Mouse (Mus musculus) urinary bladder, postnatal 25 days (tissue): ENCODE data around the gene Alb.

Experiments
- DNase-seq: peaks from one replicate; pipeline ENCODE4 v3.0.0; 2022; ENCODE audit warnings: low spot score

The Alb gene

DNA sequence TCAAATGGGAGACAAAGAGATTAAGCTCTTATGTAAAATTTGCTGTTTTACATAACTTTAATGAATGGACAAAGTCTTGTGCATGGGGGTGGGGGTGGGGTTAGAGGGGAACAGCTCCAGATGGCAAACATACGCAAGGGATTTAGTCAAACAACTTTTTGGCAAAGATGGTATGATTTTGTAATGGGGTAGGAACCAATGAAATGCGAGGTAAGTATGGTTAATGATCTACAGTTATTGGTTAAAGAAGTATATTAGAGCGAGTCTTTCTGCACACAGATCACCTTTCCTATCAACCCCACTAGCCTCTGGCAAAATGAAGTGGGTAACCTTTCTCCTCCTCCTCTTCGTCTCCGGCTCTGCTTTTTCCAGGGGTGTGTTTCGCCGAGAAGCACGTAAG, at the start of gene Alb:
Gene Alb (plus strand): TSS at position 279 of the 400 bp plus-strand sequence.
- DNase-seq: no peak

DNA sequence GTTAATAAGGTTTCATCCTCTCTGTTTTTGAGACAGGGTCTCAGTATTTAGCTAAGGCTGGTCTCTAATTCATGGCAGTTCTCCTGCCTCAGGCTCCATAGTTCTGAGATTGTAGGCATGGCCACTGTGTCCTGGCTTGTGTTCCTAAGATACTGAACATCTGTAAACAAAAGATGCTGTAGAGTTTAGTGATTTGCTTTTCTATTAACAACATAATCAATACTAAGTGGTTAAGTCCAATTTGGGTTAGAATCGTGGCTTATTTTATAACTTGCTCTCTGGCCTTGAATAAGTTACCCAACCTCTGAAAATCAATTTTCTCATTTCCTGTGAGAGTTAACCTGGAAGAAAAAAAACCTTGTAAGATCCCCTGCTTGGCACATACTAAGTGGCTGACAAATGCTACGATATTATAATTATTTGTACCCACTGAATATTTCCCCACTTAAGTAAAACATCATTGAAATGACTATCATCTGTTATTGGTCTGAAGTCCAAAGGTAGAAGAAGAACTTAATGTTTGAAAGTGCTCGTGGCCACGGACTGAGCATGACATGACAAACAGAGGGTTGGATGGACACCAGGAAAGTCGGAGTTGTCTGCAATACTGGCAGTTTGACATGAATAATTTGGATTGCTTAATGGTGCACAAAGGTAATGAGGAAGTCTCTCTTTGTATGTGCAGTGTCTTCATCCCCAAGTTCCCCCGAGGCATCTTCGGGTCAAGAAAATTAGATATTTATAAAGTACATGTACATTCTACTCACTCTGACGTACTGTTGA, 46.4 kb upstream of the Alb start:
- DNase-seq: no peak

DNA sequence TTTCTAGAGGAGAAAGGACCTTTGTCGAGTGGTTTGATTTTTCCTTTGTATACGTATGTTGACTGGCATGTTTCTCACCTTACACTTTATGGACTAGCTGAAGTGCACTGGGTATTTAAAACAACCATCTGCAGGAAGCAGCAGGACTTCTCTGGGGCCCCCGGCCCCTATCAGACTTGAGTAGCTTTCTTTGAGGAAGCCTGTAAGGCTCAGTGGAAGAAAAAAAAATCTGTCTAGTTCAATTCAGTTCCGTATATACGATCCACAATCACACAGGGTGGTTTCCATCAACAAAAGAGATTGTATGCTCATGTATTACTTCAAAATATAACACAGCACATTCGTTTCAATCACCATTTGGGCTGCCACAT, 45.8 kb upstream of the Alb start:
- DNase-seq: no peak

GRCm38 (mm10) chr5:90424625-90425024, 36.1 kb upstream of the Alb start:
- no peak for DNase-seq

GRCm38 (mm10) chr5:90425191-90425590, 35.5 kb upstream of the Alb start:
- DNase-seq: no peak

DNA sequence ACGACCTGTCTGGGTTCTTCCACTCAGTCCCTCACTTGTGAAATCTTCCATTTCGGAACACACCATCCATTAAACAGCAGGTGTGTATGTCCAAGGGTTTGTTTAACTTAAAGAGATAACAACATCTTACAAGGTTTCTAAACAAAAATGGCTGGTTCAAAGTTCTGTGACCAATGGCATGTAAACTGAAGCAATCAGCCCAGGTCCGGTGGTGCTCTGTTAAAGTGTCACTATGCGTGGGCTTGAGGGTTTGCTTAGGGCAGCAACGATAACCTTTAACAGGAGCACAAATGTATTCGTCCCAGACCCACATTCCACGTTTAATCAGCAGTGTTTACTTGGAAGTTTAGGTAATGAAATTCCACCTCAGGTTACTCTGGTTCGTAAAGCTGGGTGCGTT, 29.6 kb upstream of the Alb start:
- no peak for DNase-seq

DNA sequence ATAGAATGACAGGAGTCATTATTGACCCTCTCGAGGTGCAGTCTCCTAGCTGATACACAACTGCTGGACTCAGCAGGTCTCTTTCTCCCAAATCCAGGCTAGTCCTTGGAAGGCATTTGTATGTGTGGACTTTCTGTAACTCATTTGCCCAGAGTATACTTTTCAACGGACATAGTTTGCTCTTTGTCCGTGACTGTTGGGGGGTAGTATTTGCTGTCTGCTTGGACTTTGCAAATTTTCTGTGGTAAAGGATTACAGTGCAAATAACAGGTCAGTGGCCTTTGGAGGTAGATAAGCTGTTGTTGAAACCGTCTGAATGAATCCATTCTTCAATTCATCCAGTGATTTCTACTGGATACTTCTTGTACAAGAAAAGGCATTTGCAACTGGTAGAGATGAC, 21.5 kb upstream of the Alb start:
- DNase-seq: no peak

DNA sequence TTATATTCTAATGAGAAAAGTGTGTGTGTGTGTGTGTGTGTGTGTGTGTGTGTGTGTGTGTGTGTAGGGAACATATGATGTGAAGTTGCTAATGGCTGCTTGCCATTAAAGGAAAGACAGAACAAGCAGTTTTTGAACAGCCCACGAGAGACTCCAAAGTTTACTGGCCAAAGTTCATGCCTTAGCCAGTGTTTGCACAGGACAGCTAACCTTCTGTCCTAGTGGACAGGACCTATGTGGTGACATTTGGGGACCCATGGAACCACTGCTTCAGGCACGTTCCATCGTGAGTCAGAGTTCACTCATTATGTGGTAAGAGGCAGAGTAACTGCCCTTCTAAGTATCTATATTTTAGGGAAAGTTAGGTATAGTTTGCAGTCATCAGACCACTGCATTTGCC, 13.1 kb upstream of the Alb start:
- no peak for DNase-seq

DNA sequence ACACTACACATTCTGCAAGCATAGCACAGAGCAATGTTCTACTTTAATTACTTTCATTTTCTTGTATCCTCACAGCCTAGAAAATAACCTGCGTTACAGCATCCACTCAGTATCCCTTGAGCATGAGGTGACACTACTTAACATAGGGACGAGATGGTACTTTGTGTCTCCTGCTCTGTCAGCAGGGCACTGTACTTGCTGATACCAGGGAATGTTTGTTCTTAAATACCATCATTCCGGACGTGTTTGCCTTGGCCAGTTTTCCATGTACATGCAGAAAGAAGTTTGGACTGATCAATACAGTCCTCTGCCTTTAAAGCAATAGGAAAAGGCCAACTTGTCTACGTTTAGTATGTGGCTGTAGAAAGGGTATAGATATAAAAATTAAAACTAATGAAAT, 10.7 kb upstream of the Alb start:
- DNase-seq: no peak

DNA sequence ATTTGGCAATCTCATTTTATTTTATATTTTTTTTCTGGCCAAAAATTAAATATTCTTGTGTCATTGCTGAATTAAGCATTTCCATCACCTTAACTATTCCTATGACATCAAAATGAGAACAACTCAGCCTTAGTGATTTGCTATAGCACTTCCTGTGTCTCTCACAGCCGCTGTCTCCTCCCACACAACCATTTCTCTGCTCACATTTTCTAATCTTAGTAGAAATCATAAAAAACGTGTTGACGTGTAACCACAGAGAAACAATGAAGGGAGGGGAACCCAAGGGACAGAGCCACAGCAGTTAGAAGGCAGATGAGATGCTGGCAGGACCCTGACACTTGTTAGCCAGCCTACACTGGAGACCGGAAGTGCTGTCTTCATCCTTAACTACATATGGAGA, 8.0 kb upstream of the Alb start:
- DNase-seq: no peak

GRCm38 (mm10) chr5:90457241-90457640, 3.5 kb upstream of the Alb start:
- DNase-seq: no peak

GRCm38 (mm10) chr5:90458727-90459126, 2.0 kb upstream of the Alb start:
- no peak for DNase-seq

- DNase-seq: no peak
Measured at GRCm38 (mm10) chr5:90466806-90467205, 6.1 kb downstream of the Alb start.

DNA sequence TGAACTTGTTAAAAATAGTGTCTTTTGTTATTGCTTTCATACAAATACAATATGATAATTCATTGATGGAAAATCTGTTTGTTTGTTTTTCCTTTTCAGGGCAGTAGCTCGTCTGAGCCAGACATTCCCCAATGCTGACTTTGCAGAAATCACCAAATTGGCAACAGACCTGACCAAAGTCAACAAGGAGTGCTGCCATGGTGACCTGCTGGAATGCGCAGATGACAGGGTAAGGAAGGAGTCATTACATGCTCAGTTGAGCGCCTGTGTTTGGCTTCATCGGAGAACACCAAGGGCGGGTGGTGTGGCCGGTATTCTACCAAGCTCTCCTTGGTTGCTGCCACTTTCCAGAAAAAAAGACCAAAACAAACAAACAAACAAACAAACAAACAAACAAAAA, 6.5 kb downstream of the Alb start:
- DNase-seq: peak; percentile 2

DNA sequence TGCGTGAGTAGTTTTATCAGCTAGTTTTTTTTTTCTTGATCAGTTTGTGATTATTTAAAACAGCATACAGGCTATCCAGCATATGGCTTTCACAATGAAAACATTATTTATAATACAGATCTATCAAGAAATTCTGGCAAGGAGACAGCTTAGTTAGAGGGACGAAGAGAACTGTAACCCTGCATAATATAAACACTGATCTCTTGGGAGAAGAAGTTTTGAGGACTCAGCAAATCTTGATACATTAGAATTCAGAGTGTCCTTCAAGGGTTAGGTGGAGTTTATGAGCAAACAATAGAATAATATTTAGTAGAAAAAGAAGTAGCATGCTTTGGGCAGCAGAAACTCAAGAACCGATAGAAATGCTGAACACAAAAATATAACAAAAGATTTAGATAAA, 10.1 kb downstream of the Alb start:
- no peak for DNase-seq

GRCm38 (mm10) chr5:90473902-90474301, 13.2 kb downstream of the Alb start:
- DNase-seq: no peak

DNA sequence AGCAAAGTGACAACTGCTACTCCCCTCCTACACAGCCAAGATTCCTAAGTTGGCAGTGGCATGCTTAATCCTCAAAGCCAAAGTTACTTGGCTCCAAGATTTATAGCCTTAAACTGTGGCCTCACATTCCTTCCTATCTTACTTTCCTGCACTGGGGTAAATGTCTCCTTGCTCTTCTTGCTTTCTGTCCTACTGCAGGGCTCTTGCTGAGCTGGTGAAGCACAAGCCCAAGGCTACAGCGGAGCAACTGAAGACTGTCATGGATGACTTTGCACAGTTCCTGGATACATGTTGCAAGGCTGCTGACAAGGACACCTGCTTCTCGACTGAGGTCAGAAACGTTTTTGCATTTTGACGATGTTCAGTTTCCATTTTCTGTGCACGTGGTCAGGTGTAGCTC, 13.7 kb downstream of the Alb start:
- DNase-seq: no peak

- no peak for DNase-seq
Measured at GRCm38 (mm10) chr5:90476741-90477140, 16.0 kb downstream of the Alb start.

- no peak for DNase-seq
Measured at GRCm38 (mm10) chr5:90477308-90478140, 16.8 kb downstream of the Alb start.

DNA sequence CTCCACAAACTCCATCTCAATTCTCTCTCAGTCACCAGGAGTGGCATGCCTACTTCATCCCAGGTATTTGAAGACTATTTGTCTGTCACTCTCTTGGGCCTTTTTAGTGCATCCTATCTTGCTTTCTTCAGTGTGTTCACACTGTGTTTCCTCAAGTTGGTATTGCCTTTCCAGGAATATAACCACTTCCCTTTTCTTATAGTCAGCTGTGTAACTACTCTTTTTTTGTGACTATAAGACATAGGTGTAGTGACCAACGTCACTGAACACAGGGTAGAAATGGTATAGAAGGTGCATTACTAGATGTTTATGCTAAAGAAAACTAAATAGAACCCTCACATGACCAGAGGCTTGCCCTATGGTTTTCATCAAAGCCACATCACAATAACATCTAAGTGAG, 18.2 kb downstream of the Alb start:
- no peak for DNase-seq

DNA sequence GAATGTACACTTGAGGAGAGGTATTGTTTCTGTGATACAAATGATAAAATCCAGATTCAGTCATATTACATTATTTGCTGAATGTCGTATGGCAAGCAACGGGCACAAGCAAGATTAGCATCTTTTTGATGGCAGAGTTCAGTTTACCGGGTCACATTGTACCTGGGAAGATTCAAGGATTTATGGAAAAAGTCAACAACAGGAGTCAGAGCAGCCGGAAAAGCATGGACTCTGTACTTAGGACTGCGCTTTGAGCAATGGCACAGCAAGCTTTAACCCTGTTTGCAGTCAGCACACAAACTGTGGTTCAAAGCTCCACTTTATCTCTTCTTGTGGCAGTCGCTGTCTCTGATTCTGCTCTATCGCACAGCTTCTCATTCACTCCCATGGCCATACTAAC, 24.9 kb downstream of the Alb start:
- no peak for DNase-seq

DNA sequence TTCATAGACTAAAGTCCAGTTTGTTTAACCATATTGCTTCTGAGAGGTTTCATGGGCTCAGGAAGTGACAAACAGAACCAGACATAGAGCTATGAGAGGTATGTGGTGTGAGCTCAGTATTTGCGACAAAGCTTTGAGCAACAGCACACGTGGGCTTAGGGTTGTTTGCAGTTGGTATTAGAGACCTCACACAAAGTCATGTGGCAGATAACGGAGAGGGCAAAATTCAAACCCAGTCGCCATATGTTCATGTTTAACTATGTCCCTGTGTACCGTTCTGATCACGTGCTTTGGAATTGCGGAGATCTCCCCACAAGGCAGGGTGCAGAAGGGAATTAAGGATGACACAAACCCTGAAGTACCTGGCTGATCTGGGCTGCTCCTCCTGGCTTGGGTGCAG, 27.6 kb downstream of the Alb start:
- DNase-seq: no peak

DNA sequence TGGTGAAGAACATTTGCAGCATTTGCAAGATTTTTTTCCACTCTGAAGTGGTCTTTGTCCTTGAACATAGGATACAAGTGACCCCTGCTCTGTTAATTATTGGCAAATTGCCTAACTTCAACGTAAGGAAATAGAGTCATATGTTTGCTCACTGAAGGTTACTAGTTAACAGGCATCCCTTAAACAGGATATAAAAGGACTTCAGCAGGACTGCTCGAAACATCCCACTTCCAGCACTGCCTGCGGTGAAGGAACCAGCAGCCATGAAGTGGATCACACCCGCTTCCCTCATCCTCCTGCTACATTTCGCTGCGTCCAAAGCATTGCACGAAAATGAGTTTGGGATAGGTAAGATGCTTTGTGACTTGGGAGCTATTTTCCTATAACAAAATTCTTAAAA, 29.8 kb downstream of the Alb start, which contains the start of gene Afp:
Gene Afp (plus strand): TSS at position 220 of the 400 bp plus-strand sequence.
- no peak for DNase-seq

- no peak for DNase-seq
Measured at GRCm38 (mm10) chr5:90492440-90492839, 31.7 kb downstream of the Alb start.
